Mouse (Mus musculus) heart, embryonic 16.5 days (tissue): ENCODE measurements around the gene Fam92a. TPM values are rescaled to one million over a fixed set of nuclear protein-coding genes. Genes with fewer than 3 reads are reported as not detected.
"Not testable (repeated sequence)": the region's sequence is repeated elsewhere in the genome, so short reads cannot be mapped to it uniquely, and the experiment has no call there.

Experiments used
- ATAC-seq: fragments of 200-750 bp; cut with Nextera tagmentation; replicated peaks from 2 replicates; pipeline ENCODE4 v1.8.0; 2017; ENCODE audit warnings: moderate number of reproducible peaks; ENCODE audit not compliant: insufficient read depth, low FRiP score; ENCODE audit errors: extremely low read depth
- H3K27ac ChIP-seq: fragments of 300-500 bp; sonication (generic); 2 replicates; pipeline ENCODE4 v1.5.1; 2014; ENCODE audit warnings: mild to moderate bottlenecking, low read length, control low read depth, moderate library complexity
- H3K27me3 ChIP-seq: fragments of 300-500 bp; sonication (generic); 2 replicates; pipeline ENCODE4 v1.6.1; 2014; ENCODE audit warnings: low read length, mixed read lengths; ENCODE audit not compliant: control insufficient read depth, insufficient read depth
- H3K36me3 ChIP-seq: fragments of 300-500 bp; sonication (generic); 2 replicates; pipeline ENCODE4 v1.6.1; 2014; ENCODE audit not compliant: control insufficient read depth, insufficient read depth
- H3K4me1 ChIP-seq: fragments of 300-500 bp; sonication (generic); 2 replicates; pipeline ENCODE4 v1.6.1; 2014; ENCODE audit warnings: low read length, mixed read lengths; ENCODE audit not compliant: control insufficient read depth, insufficient read depth
- H3K4me2 ChIP-seq: fragments of 300-500 bp; sonication (generic); 2 replicates; pipeline ENCODE4 v1.6.1; 2014; ENCODE audit warnings: low read depth, mild to moderate bottlenecking, control low read depth, low read length
- H3K4me3 ChIP-seq: fragments of 300-500 bp; sonication (generic); 2 replicates; pipeline ENCODE4 v1.5.1; 2014; ENCODE audit warnings: mild to moderate bottlenecking, control low read depth, low read length
- H3K9ac ChIP-seq: fragments of 300-500 bp; sonication (generic); 2 replicates; pipeline ENCODE4 v1.6.1; 2014; ENCODE audit warnings: low read length, control low read depth
- H3K9me3 ChIP-seq: fragments of 300-500 bp; sonication (generic); replicated peaks from 2 replicates; pipeline ENCODE4 v1.6.1; 2016; ENCODE audit warnings: low read length; ENCODE audit not compliant: control insufficient read depth
- WGBS: fragments of 180-500 bp; shearing (Covaris S2); extraction: QIAGEN DNeasy Blood & Tissue Kit; methylation state at CpG from one replicate; pipeline ENCODE4 v1.1.7; 2014; 5-methylcytosine and 5-hydroxymethylcytosine counted together
- polyA plus RNA-seq: library from polyadenylated mRNA; unstranded; fragments of >200 nt; fragmentation: Nextera tagmentation; extraction: Ambion mirVana; gene quantifications from 2 replicates; pipeline ENCODE4 v1.2.1, GENCODE M21; 2015

Fam92a gene
- 62.3 and 69.2 TPM in 2 replicates for polyA plus RNA-seq

GRCm38 (mm10) chr4:12171318-12172091 is at the start of gene Fam92a:
Fam92a (minus strand) TSS chr4:12172015.
- peaks cover 13% of the 10 kb centered on the region for H3K36me3 ChIP-seq
- peak within 1 kb of the TSS; percentile 89 for H3K27ac ChIP-seq
- H3K4me1 ChIP-seq, result peaks cover 6% of the 10 kb centered on the region
- H3K27me3 ChIP-seq, result no peaks in the 10 kb centered on the region
- ATAC-seq, result peak; percentile 90
- peak within 1 kb of the TSS; percentile 99 for H3K9ac ChIP-seq
- peak within 1 kb of the TSS; percentile 92 for H3K4me3 ChIP-seq
- under 1% methylated on average over 74 of the region's 74 CpGs for WGBS
- peak within 1 kb of the TSS; percentile 81 for H3K4me2 ChIP-seq
- H3K9me3 ChIP-seq, result no peaks in the 10 kb centered on the region

GRCm38 (mm10) chr4:12178992-12179391 is 7.2 kb upstream of the Fam92a start:
- Histone ChIP-seq H3K27ac (no peak overlapping the region), H3K9me3 (no peaks in the 10 kb centered on the region), H3K4me1 (no peaks in the 10 kb centered on the region), H3K4me3 (no peak overlapping the region), H3K9ac (no peak overlapping the region), H3K36me3 (no peaks in the 10 kb centered on the region), H3K27me3 (no peaks in the 10 kb centered on the region), H3K4me2 (no peak overlapping the region)
- no peak for ATAC-seq
- 80% methylated on average over 10 of the region's 10 CpGs for WGBS

GRCm38 (mm10) chr4:12170986-12171317 is 863 bp downstream of the Fam92a start:
- Histone ChIP-seq H3K27ac (peak overlapping the region; percentile 89), H3K4me2 (peak overlapping the region; percentile 81), H3K4me3 (peak overlapping the region; percentile 92), H3K27me3 (no peaks in the 10 kb centered on the region), H3K36me3 (peaks cover 19% of the 10 kb centered on the region), H3K9ac (peak overlapping the region; percentile 99), H3K9me3 (no peaks in the 10 kb centered on the region), H3K4me1 (peaks cover 6% of the 10 kb centered on the region)
- 14% methylated on average over 9 of the region's 9 CpGs for WGBS
- ATAC-seq, result no peak

- H3K27me3 ChIP-seq, result no peaks in the 10 kb centered on the region
- H3K36me3 ChIP-seq, result peaks cover 13% of the 10 kb centered on the region; the same call in 1 of the 2 replicates
- H3K4me3 ChIP-seq, result no peak overlapping the region
- no peak overlapping the region for H3K4me2 ChIP-seq
- no peaks in the 10 kb centered on the region; the same call in 1 of the 2 replicates for H3K9me3 ChIP-seq
- H3K27ac ChIP-seq, result no peak overlapping the region
- H3K9ac ChIP-seq, result no peak overlapping the region
- H3K4me1 ChIP-seq, result no peaks in the 10 kb centered on the region
- no peak for ATAC-seq
Measured at GRCm38 (mm10) chr4:12147660-12148059, 24.2 kb downstream of the Fam92a start.

- not testable (repeated sequence) for H3K4me2 ChIP-seq, H3K9ac ChIP-seq, H3K27ac ChIP-seq, H3K4me3 ChIP-seq, H3K36me3 ChIP-seq, ATAC-seq, H3K27me3 ChIP-seq, H3K9me3 ChIP-seq, H3K4me1 ChIP-seq
- 87% methylated on average over 7 of the region's 7 CpGs for WGBS
Measured at GRCm38 (mm10) chr4:12141516-12141915, 30.3 kb downstream of the Fam92a start.

GRCm38 (mm10) chr4:12140592-12141062 is 31.2 kb downstream of the Fam92a start:
- H3K4me3 ChIP-seq, result peak overlapping the region; percentile 56
- H3K9me3 ChIP-seq, H3K36me3 ChIP-seq, H3K4me1 ChIP-seq, H3K27me3 ChIP-seq, H3K27ac ChIP-seq: not testable (repeated sequence)
- 2% methylated on average over 26 of the region's 40 CpGs for WGBS
- peak overlapping the region; percentile 56 for H3K4me2 ChIP-seq
- H3K9ac ChIP-seq, result peak overlapping the region; percentile 60
- ATAC-seq, result peak; percentile 88

GRCm38 (mm10) chr4:12140141-12140567 is 31.7 kb downstream of the Fam92a start, which contains the start of gene Rbm12b1:
Rbm12b1 (plus strand) TSS chr4:12140264.
- peak; percentile 97 for ATAC-seq
- not testable (repeated sequence) for H3K36me3 ChIP-seq, H3K4me1 ChIP-seq, H3K27me3 ChIP-seq, H3K9me3 ChIP-seq
- H3K9ac ChIP-seq, result peak within 1 kb of the TSS; percentile 60
- peak within 1 kb of the TSS; percentile 56 for H3K4me2 ChIP-seq
- 3% methylated on average over 20 of the region's 32 CpGs for WGBS
- peak within 1 kb of the TSS; percentile 56 for H3K4me3 ChIP-seq
- H3K27ac ChIP-seq, result peak within 1 kb of the TSS; percentile 72

Other genes with a start within 250 kb of the Fam92a start
- gene Gm10604, start 190.8 kb downstream of the Fam92a start, polyA plus RNA-seq, result 0.42 and 0.56 TPM in 2 replicates
- 6.4 and 7.5 TPM in 2 replicates for gene Rbm12b2, start 82.6 kb downstream of the Fam92a start, polyA plus RNA-seq
- 5.7 and 5.8 TPM in 2 replicates for gene Rbm12b1, start 31.8 kb downstream of the Fam92a start, polyA plus RNA-seq